Mouse (Mus musculus) stomach, postnatal 0 days (tissue): ENCODE measurements at regions not wholly inside any gene's neighbourhood (a gene's known extent, or its start where the extent isn't known, plus 50 kb on each side); places are given as distances from the start of the nearest gene placed in this dataset.

Source experiments
- CTCF ChIP-seq: IDR thresholded peaks from 2 replicates; pipeline ENCODE4 v1.5.1; 2016; ENCODE audit warnings: antibody characterized with exemption, low read depth, mild to moderate bottlenecking, moderate library complexity
- EP300 ChIP-seq: optimal IDR thresholded peaks from 2 replicates; pipeline ENCODE3; 2016; ENCODE audit warnings: antibody characterized with exemption

DNA sequence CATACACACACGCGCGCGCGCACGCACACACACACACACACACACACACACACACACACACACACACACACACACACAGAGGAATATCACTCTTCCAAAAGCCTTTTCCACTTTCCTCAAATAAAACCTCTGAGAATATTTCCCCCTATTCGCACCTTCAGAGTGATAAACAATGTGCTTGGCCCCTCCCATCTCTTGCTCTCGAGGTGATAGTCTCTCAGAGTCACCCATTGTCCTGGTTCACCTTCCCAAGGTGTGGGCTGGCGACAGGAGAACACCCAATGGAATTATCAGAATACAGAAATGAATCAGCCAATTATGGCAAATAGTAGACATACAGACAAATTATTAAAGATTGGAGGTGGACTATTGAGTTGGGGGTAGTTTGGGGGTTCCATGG lies 1151.3 kb downstream of the Mrps31 start:
- no peak for TF ChIP-seq CTCF
- no peak for TF ChIP-seq EP300
